Mouse (Mus musculus) megakaryocyte, embryonic 14.5 days (primary cell): Measurements from ENCODE around the gene Gpank1. TPM values are rescaled to one million over a fixed set of nuclear protein-coding genes. Genes with fewer than 3 reads are reported as not detected.
A peak's percentile ranks its signal among the peaks of the same experiment; 100 is the strongest.

ENCODE experiments used
- H3K27me3 ChIP-seq: replicated peaks from 2 replicates; pipeline ENCODE3; 2012; ENCODE audit warnings: inconsistent platforms
- H3K36me3 ChIP-seq: replicated peaks from 2 replicates; pipeline ENCODE3; 2012; ENCODE audit warnings: low read length, inconsistent platforms, mixed read lengths
- H3K4me1 ChIP-seq: 2 replicates; pipeline ENCODE4 v1.6.1; 2012; ENCODE audit warnings: inconsistent platforms
- H3K4me3 ChIP-seq: replicated peaks from 2 replicates; pipeline ENCODE3; 2012; ENCODE audit warnings: moderate library complexity, mild to moderate bottlenecking, inconsistent platforms
- H3K9me3 ChIP-seq: 2 replicates; pipeline ENCODE4 v1.6.1; 2012; ENCODE audit warnings: inconsistent platforms
- FLI1 ChIP-seq: IDR thresholded peaks from 2 replicates; pipeline ENCODE4 v1.6.1; 2012; ENCODE audit warnings: low read length, inconsistent platforms, mixed read lengths
- GATA1 ChIP-seq: IDR thresholded peaks from 3 replicates; pipeline ENCODE4 v1.6.1; 2012; ENCODE audit warnings: mixed read lengths, low read length, inconsistent platforms, borderline replicate concordance
- polyA plus RNA-seq: library from polyadenylated mRNA; stranded (reverse); fragments of >175 nt; gene quantifications from 2 replicates; pipeline ENCODE4 v1.2.3, GENCODE M21; 2012; ENCODE audit warnings: low replicate concordance; ENCODE audit not compliant: insufficient read depth

Gpank1 gene
- polyA plus RNA-seq, 1 experiment, result 46.5 TPM

DNA sequence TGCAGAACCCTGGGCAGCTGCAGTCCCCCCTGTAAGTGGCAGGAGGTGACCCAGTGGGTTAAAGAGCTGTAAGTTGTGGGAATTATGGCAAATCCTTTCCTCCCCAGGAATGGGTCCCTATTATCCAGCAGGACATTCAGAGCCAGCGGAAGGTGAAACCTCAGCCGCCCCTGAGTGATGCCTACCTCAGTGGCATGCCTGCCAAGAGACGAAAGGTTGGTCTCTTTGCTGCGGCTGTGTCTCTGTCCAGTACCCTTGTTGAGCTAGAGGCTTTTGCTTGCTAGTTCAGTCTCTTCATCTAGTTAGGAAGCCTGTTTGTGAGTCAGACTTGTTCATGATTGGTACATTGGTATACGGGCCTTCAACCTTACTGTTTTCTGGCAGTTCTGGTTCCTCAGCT, 24.9 kb downstream of the Gpank1 start:
- H3K4me3 ChIP-seq, result no peak overlapping the region
- peaks cover 99% of the 10 kb centered on the region for H3K36me3 ChIP-seq
- H3K4me1 ChIP-seq, result no peaks in the 10 kb centered on the region; the same call in 1 of the 2 replicates
- TF ChIP-seq FLI1 (no peak), GATA1 (no peak)
- peaks cover 8% of the 10 kb centered on the region for H3K9me3 ChIP-seq
- no peaks in the 10 kb centered on the region for H3K27me3 ChIP-seq

DNA sequence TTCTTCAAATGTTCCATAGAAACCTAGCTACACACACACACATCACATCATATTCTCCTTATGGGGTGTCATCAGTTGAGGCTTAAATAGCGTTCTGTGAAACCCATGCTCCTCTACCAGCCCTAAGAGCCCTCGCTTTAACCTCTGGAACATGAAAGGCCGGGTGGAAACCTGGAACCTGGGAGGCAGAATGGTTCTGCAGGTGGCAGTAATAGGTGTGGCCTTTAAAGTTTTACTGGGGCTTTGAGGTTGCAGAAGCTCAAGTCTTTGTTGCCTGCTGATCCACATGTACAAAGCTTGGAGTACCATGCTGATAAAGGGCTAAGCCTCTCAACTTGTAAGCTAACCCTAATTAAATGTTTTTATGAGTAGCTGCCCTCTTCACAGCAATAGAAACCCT, 26.1 kb downstream of the Gpank1 start:
- TF ChIP-seq FLI1 (no peak), GATA1 (no peak)
- H3K36me3 ChIP-seq, result peaks cover 98% of the 10 kb centered on the region
- H3K9me3 ChIP-seq, result peaks cover 8% of the 10 kb centered on the region
- no peaks in the 10 kb centered on the region for H3K27me3 ChIP-seq
- no peak overlapping the region for H3K4me3 ChIP-seq
- no peaks in the 10 kb centered on the region for H3K4me1 ChIP-seq

DNA sequence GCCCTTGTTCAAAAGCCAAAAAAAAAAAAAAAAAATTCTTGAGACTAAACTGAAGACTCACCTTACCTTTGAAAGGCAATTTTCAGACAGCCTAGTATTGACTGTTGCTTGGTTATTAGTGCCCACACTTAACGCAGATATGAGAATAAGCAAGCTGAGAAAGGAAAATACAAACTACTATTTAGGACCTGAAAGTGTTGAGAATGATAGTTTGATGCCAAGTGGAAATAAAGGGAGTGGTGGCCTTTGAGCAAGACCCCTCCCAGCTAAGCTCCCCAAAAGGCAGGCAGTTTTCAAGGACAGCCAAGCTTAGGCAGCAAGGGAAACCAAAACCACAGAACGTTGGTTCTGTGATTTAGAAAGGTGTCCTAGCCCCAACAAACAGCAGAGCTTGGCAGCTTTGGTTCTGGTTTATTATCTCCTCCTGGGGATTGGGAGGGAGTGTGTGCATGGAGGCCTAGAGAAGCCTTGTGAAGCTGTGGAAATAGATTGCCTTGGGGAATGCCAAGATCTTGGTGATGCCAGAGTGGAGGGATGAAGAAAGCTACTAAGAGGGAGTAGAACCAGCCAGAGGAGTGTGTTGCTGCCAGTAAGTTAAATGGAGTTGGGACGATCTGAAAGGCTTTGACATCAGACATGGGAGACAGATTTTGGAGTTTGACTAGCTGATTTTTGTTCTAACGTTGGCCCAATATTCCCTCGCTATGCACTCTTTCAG, 26.8 kb downstream of the Gpank1 start:
- TF ChIP-seq FLI1 (no peak), GATA1 (no peak)
- Histone ChIP-seq H3K9me3 (peaks cover 5% of the 10 kb centered on the region), H3K36me3 (peaks cover 98% of the 10 kb centered on the region), H3K27me3 (no peaks in the 10 kb centered on the region), H3K4me3 (no peak overlapping the region), H3K4me1 (no peaks in the 10 kb centered on the region)

DNA sequence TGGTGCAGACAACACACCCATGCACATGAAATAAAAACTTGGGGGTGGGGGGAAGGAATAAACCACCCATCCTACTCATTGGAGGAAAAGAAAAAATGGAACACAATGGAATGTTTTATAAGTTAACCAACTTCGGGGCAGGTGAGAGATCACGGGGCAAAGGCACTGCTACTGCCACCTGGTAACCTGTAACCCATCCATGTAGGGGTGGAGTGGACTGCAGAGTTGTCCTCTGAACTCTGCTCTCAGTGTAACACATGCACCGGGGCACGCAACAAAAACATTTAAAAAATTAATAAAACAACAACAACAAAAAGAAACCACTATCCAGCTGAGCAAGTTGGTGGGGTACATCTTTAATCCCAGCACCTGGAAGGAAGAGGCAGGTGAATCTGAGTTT, 30.9 kb downstream of the Gpank1 start:
- TF ChIP-seq FLI1, result no peak
- no peak for TF ChIP-seq GATA1
- H3K36me3 ChIP-seq, result peaks cover 98% of the 10 kb centered on the region
- H3K27me3 ChIP-seq, result no peaks in the 10 kb centered on the region
- H3K9me3 ChIP-seq, result no peaks in the 10 kb centered on the region
- peaks cover 13% of the 10 kb centered on the region for H3K4me1 ChIP-seq
- no peak overlapping the region for H3K4me3 ChIP-seq

DNA sequence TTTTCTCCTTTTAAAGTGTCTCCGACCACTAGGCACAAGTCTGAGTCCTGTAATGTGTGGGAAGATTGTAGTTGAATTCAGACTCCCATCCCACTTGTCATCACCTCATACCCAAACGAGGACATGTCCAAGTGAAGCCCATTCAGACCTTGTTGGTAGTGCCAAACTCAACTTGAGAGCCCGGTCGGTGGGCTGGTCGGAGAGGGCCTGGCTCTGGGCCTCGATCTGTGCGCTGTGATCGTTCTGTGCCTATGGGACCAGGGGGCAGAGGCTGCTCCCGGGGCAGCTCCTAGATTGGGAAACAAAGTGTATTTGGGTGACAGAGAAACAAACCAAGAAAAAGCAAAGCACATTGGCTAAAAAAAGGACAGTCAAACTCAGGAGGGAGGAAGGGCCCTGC, 31.8 kb downstream of the Gpank1 start:
- Histone ChIP-seq H3K36me3 (peaks cover 98% of the 10 kb centered on the region), H3K4me1 (peaks cover 13% of the 10 kb centered on the region), H3K4me3 (no peak overlapping the region), H3K9me3 (no peaks in the 10 kb centered on the region), H3K27me3 (no peaks in the 10 kb centered on the region)
- TF ChIP-seq GATA1 (no peak), FLI1 (no peak)

DNA sequence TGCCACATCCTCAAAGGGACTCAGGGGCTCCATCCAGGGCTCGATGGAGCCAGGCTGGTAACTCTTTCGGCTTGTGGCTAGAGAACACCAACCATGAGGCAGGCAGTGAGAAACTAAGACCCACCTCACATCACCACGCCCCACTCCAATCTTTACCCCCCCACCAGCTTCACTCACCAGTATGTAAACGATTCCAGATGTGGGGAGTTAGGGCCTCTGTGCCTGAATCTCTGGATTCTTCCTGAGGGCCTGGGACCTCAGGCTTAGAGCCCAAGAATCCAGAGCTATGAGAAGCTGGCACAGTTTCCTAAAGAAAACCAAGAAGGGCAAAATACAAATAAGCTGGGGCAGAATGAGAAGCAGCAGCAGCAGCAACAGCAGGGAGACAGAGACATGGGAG, 32.7 kb downstream of the Gpank1 start:
- H3K27me3 ChIP-seq, result no peaks in the 10 kb centered on the region
- peaks cover 13% of the 10 kb centered on the region for H3K4me1 ChIP-seq
- TF ChIP-seq FLI1, result no peak
- no peak for TF ChIP-seq GATA1
- peaks cover 98% of the 10 kb centered on the region for H3K36me3 ChIP-seq
- H3K9me3 ChIP-seq, result no peaks in the 10 kb centered on the region
- H3K4me3 ChIP-seq, result no peak overlapping the region

DNA sequence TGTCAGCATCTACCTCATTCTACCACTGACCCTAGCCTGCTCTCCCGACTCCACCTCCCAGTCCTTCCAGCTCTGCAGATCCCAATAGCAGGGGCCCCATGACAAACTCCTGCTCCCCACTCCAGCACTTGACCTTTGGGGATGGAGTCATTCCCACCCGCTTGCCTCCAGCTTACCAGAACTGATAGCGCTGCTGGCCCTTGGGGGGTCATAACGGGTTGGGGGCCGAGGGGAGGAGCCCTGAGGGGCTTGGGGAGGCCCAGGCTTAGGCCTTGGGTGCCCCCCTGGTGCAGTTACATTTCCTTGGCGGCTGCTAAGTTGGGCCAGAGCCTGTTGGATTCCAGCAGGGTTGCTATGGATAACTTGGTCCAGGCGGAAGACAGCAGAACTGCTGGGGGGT, 33.4 kb downstream of the Gpank1 start:
- Histone ChIP-seq H3K27me3 (no peaks in the 10 kb centered on the region), H3K9me3 (no peaks in the 10 kb centered on the region), H3K36me3 (peaks cover 98% of the 10 kb centered on the region), H3K4me1 (peaks cover 13% of the 10 kb centered on the region), H3K4me3 (no peak overlapping the region)
- TF ChIP-seq GATA1, result no peak
- TF ChIP-seq FLI1, result no peak

DNA sequence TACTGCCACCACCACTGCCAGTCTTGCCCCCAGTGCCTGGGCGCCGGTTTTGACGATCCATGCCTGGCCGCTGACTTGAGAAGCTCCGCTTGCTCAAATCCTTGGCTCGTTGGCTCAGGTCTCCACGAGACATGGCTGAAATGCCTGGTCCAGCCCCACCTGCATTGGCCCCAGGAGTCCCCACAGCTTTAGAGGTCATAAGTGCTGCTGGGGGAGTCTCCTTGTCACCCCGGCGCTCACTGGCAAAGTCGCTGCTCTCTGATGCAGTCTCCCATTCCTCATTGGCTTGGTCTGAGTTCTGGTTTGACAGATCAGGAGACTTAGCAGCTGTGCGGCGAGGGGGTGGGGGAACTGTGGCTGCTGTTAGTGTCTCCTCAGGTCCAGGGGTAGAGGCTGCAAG, 34.2 kb downstream of the Gpank1 start:
- H3K9me3 ChIP-seq, result no peaks in the 10 kb centered on the region
- H3K36me3 ChIP-seq, result peaks cover 98% of the 10 kb centered on the region
- TF ChIP-seq GATA1 (no peak), FLI1 (no peak)
- H3K4me3 ChIP-seq, result no peak overlapping the region
- peaks cover 13% of the 10 kb centered on the region for H3K4me1 ChIP-seq
- H3K27me3 ChIP-seq, result no peaks in the 10 kb centered on the region

DNA sequence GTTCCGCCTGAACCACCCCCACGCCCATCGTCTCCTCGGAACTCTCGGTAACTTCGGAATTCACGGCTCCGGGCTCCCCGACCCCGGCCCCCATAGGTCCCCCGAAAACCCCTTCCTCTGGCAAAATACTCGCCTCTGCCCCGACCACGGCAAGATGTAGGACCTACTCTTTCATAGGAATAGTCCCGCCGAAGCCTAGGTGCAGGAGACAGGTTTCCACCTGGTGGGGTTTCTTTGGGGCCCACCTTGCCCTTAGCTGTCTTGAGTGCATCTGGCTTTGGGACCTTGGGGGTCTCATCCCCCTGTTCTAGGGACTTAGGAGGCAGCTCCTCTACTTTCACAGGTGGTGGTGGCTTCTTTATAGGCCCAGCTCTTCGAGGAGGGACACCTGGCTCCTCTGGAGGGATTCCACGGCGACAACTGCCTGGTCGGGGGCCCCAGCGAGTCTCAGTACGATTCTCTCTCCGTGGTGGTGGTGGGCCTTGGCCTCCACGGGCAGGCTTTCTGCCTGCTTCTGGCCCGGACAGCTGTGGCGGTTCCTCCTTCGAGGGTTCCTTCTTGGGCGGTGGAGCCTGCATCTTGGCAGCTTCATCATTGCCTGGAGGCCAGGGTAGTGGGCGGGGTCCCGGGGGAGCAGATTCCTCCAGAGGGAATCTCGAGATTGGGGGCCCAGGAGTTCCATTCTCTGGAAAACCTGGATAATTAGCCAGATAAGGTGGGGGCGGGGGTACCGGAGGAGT, 35.4 kb downstream of the Gpank1 start:
- TF ChIP-seq FLI1 (no peak), GATA1 (no peak)
- peaks cover 24% of the 10 kb centered on the region for H3K4me1 ChIP-seq
- no peaks in the 10 kb centered on the region for H3K27me3 ChIP-seq
- H3K4me3 ChIP-seq, result no peak overlapping the region
- H3K9me3 ChIP-seq, result no peaks in the 10 kb centered on the region
- peaks cover 99% of the 10 kb centered on the region for H3K36me3 ChIP-seq

DNA sequence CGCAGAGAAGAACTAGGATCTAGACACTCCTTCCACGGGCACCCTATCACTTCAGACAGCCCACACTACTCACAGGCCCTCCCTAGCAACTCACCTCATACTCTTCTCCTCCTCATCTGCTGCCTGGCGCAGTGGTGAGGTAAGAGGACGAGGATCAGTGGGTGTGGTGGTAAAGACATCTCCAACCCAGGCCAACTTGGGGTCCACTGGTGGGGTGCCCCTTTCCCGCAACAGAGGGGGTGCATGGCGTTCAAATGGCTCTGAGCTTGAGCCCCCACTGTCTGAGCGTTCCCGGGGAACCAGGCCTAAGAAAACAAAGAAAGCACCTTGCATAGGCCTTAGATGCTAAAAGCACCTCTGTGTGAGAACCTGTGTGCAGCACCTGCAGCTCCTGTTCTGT, 36.0 kb downstream of the Gpank1 start:
- TF ChIP-seq GATA1 (no peak), FLI1 (no peak)
- Histone ChIP-seq H3K9me3 (no peaks in the 10 kb centered on the region), H3K4me1 (peaks cover 30% of the 10 kb centered on the region), H3K4me3 (peak overlapping the region; percentile 28), H3K27me3 (no peaks in the 10 kb centered on the region), H3K36me3 (peaks cover 100% of the 10 kb centered on the region)
